Mouse (Mus musculus): ENCODE measurements around the gene Sdc4.

GRCm38 (mm10) chr2:164382971-164383370 is 60.7 kb downstream of the Sdc4 start:
- no peak for TF ChIP-seq GATA1 (IDR thresholded peaks at IDR 0.05; ENCODE audit: borderline replicate concordance, low read length)
- TF ChIP-seq FLI1 (IDR thresholded peaks at IDR 0.05; ENCODE audit: low read length) = no peak

All from megakaryocyte, embryonic 14.5 days (primary cell).